Mouse (Mus musculus) kidney, postnatal 0 days (tissue): ENCODE data around the gene Wwp2. TPM values are rescaled to one million over a fixed set of nuclear protein-coding genes. Genes with fewer than 3 reads are reported as not detected.
A peak's percentile ranks its signal among the peaks of the same experiment; 100 is the strongest.

Source experiments
- ATAC-seq: fragments of 200-750 bp; cut with Nextera tagmentation; replicated peaks from 2 replicates; pipeline ENCODE4 v1.8.0; 2017; ENCODE audit warnings: low read depth, moderate number of reproducible peaks, moderate TSS enrichment, moderate library complexity; ENCODE audit not compliant: low FRiP score
- DNase-seq: peaks from one replicate; pipeline ENCODE4 v3.0.0-alpha.2; 2016; ENCODE audit warnings: low spot score
- H3K27ac ChIP-seq: fragments of 300-500 bp; sonication (generic); 2 replicates; pipeline ENCODE4 v1.5.1; 2014; ENCODE audit warnings: mild to moderate bottlenecking
- H3K27me3 ChIP-seq: fragments of 300-500 bp; sonication (generic); 2 replicates; pipeline ENCODE4 v1.6.1; 2014; ENCODE audit warnings: low read length, mixed read lengths; ENCODE audit not compliant: insufficient read depth
- H3K36me3 ChIP-seq: fragments of 300-500 bp; sonication (generic); 2 replicates; pipeline ENCODE4 v1.6.1; 2014; ENCODE audit warnings: low read length, mixed read lengths; ENCODE audit not compliant: insufficient read depth
- H3K4me1 ChIP-seq: fragments of 300-500 bp; sonication (generic); replicated peaks from 2 replicates; pipeline ENCODE4 v1.6.1; 2014; ENCODE audit warnings: antibody characterized with exemption, low read length, mixed read lengths; ENCODE audit not compliant: insufficient read depth
- H3K4me2 ChIP-seq: fragments of 300-500 bp; sonication (generic); 2 replicates; pipeline ENCODE4 v1.6.1; 2014; ENCODE audit warnings: mild to moderate bottlenecking, low read length, moderate library complexity, mixed read lengths
- H3K4me3 ChIP-seq: fragments of 300-500 bp; sonication (generic); replicated peaks from 2 replicates; pipeline ENCODE4 v1.5.1; 2014; ENCODE audit warnings: low read depth, low read length
- H3K9ac ChIP-seq: fragments of 300-500 bp; sonication (generic); 2 replicates; pipeline ENCODE4 v1.6.1; 2014; ENCODE audit warnings: low read depth, low read length
- H3K9me3 ChIP-seq: fragments of 300-500 bp; sonication (generic); replicated peaks from 2 replicates; pipeline ENCODE4 v1.6.1; 2016; ENCODE audit warnings: low read length, inconsistent platforms, mixed read lengths
- CTCF ChIP-seq: IDR thresholded peaks from 2 replicates; pipeline ENCODE4 v1.5.1; 2016; ENCODE audit warnings: antibody characterized with exemption, low read depth, mild to moderate bottlenecking, moderate library complexity
- WGBS: fragments of 180-500 bp; shearing (Covaris S2); extraction: QIAGEN DNeasy Blood & Tissue Kit; methylation state at CpG from one replicate; pipeline ENCODE4 v1.1.7; 2014; 5-methylcytosine and 5-hydroxymethylcytosine counted together
- polyA plus RNA-seq: library from polyadenylated mRNA; unstranded; fragments of >200 nt; fragmentation: Nextera tagmentation; extraction: Ambion mirVana; gene quantifications from 2 replicates; pipeline ENCODE4 v1.2.1, GENCODE M21; 2015

Wwp2 gene
- 38.9 and 46.8 TPM in 2 replicates for polyA plus RNA-seq

DNA sequence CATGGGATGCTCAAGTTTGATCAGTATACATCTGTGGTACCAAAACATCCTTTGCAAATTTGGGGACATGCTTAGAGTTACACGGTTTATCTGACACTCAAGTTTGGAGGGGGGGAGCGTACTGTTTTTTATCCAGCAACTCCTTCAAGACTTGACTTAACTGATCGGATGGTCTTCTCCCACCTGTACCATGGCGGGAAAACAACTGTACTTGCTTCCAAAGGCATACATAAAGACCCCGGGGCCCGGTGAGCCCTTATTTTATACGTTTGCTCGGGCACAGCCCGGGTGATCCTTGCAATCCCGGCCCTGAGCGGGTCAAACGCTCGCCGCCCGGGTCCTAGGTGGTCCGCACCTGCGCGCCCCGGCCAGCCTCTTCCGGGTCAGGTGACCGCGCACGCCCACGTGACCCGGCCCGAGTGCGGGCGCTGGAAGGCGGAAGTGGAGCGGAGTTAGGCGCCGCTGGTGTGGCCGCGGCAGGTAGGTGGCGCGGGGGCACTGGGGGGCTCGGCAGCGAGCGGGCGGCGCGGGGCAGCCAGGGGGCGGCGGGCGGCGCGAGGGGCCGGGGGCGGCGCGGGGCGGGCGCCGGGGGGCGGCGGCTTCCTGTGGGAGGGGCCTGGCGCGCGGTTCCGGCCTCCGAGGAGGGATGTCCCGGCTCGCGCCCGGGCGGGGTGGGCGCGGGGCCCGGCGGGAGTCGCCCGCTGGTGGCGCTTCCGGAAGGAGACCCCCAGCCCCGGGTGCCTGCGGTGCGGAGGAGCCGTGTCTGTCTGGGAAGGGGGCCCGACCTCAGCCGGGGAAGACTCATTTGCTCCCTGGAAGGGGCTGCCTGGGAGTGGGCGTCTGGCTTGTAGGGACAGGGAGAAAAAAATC is at the start of gene Wwp2:
Gene Wwp2, plus strand, starts transcription at position 404 of the 870 bp plus-strand sequence.
- Histone ChIP-seq H3K4me1 (no peaks in the 10 kb centered on the region), H3K9me3 (no peaks in the 10 kb centered on the region), H3K27ac (peak within 1 kb of the TSS; percentile 92), H3K36me3 (no peaks in the 10 kb centered on the region), H3K9ac (peak within 1 kb of the TSS; percentile 88), H3K27me3 (no peaks in the 10 kb centered on the region), H3K4me2 (peak within 1 kb of the TSS; percentile 87), H3K4me3 (peak within 1 kb of the TSS; percentile 75)
- DNase-seq (peak; percentile 79), ATAC-seq (peak; percentile 84)
- 1% methylated on average over 57 of the region's 81 CpGs for WGBS
- no peak for TF ChIP-seq CTCF

DNA sequence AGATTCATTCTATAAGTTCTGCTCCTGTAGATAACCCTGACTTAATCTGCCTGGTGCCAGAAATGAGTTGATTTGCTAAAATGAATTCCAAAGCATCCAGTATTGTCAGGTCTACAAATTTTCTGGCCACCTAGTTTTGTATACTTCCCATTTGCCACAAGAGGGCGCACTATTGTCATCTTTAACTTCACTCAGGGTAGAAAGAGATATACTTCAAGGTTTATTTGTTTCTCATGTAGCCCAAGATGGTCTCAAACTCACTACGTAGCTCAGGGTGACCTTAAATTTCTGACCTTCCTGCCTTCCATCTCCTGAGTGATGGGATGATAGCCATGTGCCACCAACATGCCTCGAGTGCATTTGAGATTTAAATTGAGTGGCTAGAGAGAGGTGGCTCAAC is 49.5 kb upstream of the Wwp2 start:
- no peak overlapping the region for H3K4me2 ChIP-seq
- peak; percentile 84 for TF ChIP-seq CTCF
- no peaks in the 10 kb centered on the region for H3K27me3 ChIP-seq
- 25% methylated on average over 3 of the region's 3 CpGs for WGBS
- ATAC-seq (no peak), DNase-seq (peak; percentile 87)
- H3K4me1 ChIP-seq: no peaks in the 10 kb centered on the region
- no peak overlapping the region for H3K27ac ChIP-seq
- H3K36me3 ChIP-seq: no peaks in the 10 kb centered on the region
- H3K4me3 ChIP-seq: no peak overlapping the region
- no peaks in the 10 kb centered on the region for H3K9me3 ChIP-seq
- no peak overlapping the region for H3K9ac ChIP-seq

DNA sequence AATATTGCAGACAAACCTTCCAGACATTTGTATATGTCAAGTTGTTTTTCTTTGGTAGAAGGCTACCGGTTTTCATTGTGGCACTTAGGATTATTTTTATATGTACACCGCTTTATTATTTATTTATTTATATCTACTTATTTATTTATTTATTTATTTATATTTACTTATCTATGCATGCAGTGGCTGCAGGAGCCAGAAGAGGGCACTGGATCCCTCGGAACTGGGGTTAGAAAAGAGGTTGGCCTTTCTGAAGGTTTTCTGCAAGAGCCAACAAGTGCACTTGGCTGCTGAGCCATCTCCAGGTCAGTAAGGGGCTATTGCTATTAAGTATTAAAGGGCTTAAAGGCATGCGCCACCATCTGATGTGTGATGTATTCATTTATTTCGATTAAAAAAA is 48.3 kb upstream of the Wwp2 start:
- peak; percentile 62 for TF ChIP-seq CTCF
- Histone ChIP-seq H3K4me1 (no peaks in the 10 kb centered on the region), H3K27me3 (no peaks in the 10 kb centered on the region), H3K4me2 (no peak overlapping the region), H3K9me3 (no peaks in the 10 kb centered on the region), H3K36me3 (no peaks in the 10 kb centered on the region), H3K27ac (no peak overlapping the region), H3K9ac (no peak overlapping the region), H3K4me3 (no peak overlapping the region)
- DNase-seq: peak; percentile 56
- WGBS: 60% methylated on average over 5 of the region's 5 CpGs
- no peak for ATAC-seq

DNA sequence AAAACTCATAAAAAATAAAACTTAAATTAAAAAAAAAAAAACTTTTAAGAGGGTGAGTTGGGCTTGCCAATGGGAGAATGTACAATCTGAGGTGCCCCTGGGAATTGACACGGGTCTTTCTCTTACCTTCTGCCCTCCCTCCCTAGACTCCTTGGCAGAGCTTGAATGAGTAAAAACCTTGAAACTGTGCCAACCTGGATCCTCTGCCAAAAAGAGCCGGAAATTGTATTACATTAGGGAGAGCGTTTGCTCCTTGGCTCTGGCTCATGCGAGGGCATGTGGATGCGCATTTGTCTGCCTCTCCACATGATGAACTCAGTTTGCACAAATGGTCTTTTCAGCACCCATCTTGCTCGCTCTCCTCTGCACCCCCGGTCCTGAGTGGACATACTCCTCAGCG is 46.6 kb upstream of the Wwp2 start:
- DNase-seq: peak; percentile 27
- no peak overlapping the region for H3K27ac ChIP-seq
- H3K4me2 ChIP-seq: no peak overlapping the region
- no peaks in the 10 kb centered on the region for H3K9me3 ChIP-seq
- no peaks in the 10 kb centered on the region for H3K27me3 ChIP-seq
- no peak for TF ChIP-seq CTCF
- no peak for ATAC-seq
- H3K4me3 ChIP-seq: no peak overlapping the region
- no peak overlapping the region for H3K9ac ChIP-seq
- no peaks in the 10 kb centered on the region for H3K4me1 ChIP-seq
- H3K36me3 ChIP-seq: no peaks in the 10 kb centered on the region
- WGBS: 58% methylated on average over 8 of the region's 8 CpGs

DNA sequence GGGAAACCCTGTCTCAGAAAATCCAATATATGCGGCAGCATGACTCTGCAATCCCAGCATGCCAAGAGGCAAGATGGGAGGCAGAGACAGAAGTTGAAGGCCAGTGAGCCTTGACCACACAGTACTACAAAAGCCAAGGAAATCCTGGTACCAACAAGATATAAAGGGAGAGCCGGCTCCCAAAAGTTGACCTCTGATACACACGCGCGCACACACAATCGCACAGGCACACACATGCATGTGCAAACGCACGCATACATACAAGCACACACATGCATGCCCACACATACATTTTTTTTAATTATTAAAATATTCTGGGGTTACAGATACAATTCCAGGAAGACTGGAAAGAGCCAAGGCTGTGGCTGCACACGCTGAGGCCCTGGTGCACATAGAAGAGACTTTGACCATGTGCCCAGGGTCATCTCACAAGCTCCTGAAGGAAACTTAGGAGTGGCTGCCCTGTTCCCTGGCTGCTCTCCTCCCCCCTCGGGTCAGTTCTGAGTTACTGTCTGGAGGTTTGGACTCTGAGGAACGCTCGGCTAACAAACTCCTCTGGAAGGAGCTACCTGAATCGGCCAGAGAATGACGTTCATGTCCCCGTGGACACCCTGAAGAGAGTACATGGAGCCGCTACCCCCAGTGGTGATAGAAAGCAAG is 45.6 kb upstream of the Wwp2 start:
- TF ChIP-seq CTCF: no peak
- Histone ChIP-seq H3K4me2 (no peak overlapping the region), H3K27ac (0 out of 2 replicates have a peak overlapping the region, but pooled peaks have one; percentile 25), H3K9me3 (no peaks in the 10 kb centered on the region), H3K4me3 (no peak overlapping the region), H3K36me3 (no peaks in the 10 kb centered on the region), H3K9ac (no peak overlapping the region), H3K27me3 (no peaks in the 10 kb centered on the region), H3K4me1 (no peaks in the 10 kb centered on the region)
- 87% methylated on average over 16 of the region's 16 CpGs for WGBS
- ATAC-seq (peak; percentile 68; the same call in 1 of the 2 replicates), DNase-seq (no peak)

DNA sequence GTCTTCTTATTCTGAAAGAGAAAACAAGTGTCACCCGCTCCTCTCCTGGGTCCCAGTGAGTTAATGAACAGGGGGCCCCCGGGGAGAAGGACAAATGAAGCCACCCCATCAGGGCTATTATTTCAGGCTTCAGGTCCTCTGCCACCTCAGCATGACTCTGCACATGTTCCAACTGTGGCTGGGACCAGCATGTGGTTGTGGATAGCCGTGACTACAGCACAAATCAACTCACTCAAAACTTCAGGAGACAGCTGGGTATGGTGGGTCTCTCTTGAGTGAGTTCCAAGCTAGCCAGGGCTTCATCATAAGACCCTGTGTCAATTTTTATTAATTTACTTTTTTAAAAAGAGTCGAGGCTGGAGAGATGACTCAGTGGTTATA is 45.0 kb upstream of the Wwp2 start:
- H3K9ac ChIP-seq: no peak overlapping the region
- H3K27me3 ChIP-seq: no peaks in the 10 kb centered on the region
- H3K4me2 ChIP-seq: no peak overlapping the region
- no peaks in the 10 kb centered on the region for H3K36me3 ChIP-seq
- DNase-seq (no peak), ATAC-seq (no peak)
- no peaks in the 10 kb centered on the region for H3K4me1 ChIP-seq
- H3K9me3 ChIP-seq: no peaks in the 10 kb centered on the region
- WGBS: 70% methylated on average over 4 of the region's 4 CpGs
- H3K27ac ChIP-seq: no peak overlapping the region
- no peak for TF ChIP-seq CTCF
- H3K4me3 ChIP-seq: no peak overlapping the region
